Mouse (Mus musculus) ovary, postnatal 14 days (tissue): Measurements from ENCODE around the gene Drg1.
"Not testable (repeated sequence)": the region's sequence is repeated elsewhere in the genome, so short reads cannot be mapped to it uniquely, and the experiment has no call there.

Experiments used
- DNase-seq: peaks from one replicate; pipeline ENCODE4 v3.0.0; 2022; ENCODE audit warnings: low spot score

The Drg1 gene

GRCm38 (mm10) chr11:3212526-3212925, 53.7 kb downstream of the Drg1 start:
- DNase-seq: no peak

- DNase-seq: no peak
Observed at GRCm38 (mm10) chr11:3206783-3207182, 59.4 kb downstream of the Drg1 start.

GRCm38 (mm10) chr11:3205207-3205606, 61.0 kb downstream of the Drg1 start:
- DNase-seq: no peak

DNA sequence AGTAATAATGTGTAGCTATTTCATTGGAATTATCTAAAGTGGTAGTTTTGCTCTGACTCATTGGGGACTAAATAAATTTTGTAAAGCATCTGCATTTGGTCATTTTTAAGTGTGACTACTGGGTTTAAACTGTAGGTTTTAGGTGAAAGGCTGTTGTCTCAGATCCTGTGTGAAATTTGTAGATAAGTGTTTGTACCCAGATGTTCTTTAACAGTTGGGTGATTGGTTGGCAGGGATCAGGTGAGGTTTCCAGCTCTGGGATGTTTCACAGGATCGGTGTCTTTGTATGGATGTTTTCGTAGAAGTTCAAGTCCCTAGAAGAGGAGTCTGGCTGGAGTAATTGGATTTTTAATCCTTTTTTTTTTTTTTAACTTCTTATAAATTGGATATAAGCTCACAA, 62.4 kb downstream of the Drg1 start:
- no peak for DNase-seq

GRCm38 (mm10) chr11:3202781-3203441, 63.3 kb downstream of the Drg1 start:
- peak; percentile 42 for DNase-seq

- DNase-seq: peak; percentile 90
Observed at GRCm38 (mm10) chr11:3202231-3202701, 63.9 kb downstream of the Drg1 start, which contains the start of gene Eif4enif1. Eif4enif1 (plus strand) TSS chr11:3202392.

DNA sequence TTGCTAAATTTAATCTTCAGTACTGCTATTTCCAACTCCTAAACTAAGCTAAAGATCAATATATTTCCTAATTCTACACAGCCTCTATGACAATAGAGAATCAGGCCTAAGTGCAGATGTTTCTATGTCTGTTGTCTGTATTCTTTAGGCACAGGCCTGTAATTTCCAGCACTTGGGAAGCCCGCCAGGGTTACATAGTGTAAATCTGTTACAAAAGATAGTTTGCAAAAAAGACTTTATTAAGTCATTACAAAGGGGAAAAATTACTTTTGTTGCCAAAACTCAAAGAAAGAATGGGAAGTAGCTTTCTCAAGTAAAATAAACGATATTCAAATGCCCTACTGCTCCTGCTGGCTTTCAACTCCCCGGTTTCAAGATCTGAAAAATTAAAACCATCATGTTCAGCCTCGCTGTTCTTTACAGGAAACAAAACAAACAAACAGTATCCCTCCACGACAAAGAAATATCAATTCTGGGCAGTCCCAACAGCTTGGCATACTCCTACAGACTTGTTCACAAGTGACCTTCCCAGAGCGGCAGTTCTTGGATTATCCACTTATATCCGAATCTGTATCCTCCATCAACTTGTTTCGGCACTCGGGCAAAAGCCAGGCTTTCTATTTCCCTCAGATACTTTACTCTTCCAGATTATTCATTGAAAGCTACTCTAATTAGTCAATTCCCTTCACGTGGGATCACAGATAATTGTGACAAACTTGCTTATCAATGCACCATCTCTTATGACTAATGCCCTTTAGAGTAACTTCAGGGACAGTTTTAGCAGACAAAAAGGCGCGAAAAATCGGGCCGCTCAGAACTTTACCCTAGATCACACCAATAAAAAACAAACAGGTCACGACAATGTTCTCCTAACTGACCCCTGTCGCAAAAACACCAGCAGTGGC, 64.6 kb downstream of the Drg1 start:
- DNase-seq: no peak

- not testable (repeated sequence) for DNase-seq
Observed at GRCm38 (mm10) chr11:3200636-3201035, 65.6 kb downstream of the Drg1 start.

DNA sequence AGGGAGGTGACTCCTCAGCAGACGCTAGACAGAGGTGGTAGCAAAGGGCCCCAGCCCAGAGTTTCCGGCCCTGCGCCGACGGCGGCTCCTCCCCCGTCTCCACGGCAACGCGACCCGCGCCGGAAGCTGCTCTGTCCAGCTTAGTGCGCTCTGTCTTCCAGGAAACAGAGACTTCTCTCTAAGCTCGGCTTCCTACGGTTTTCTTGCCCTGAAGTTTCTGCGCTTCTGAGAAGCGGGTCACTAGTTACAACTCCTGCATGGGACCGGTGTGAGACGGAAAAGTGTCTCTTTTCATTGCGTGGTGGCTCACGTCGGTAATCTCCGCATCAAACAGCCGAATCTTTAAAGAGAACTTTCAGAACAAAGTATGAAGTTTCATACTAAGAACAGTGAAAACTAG, 72.9 kb downstream of the Drg1 start, which contains the start of gene Sfi1:
Gene Sfi1, minus strand, starts transcription at position 101 of the 400 bp plus-strand sequence.
- DNase-seq: no peak

GRCm38 (mm10) chr11:3182707-3183106, 83.5 kb downstream of the Drg1 start:
- not testable (repeated sequence) for DNase-seq

DNA sequence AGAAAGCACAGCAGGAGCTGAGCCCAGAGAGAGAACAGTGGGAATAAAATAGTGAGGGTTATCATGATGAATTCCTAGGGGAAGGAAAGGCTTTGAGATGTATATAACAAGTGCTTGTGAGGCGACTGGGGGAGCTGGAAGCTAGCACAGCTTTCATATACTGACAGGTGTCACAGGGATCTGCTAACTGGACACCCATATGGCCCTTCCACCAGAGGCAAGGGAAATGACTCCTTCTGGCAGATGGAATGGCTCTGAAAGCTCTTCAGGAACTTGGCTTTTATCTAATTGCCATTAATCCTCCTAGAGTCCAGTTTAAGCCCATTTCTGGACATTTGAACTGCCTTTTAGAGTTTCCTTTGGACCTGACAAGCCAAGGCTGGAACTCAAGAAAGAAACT, 84.2 kb downstream of the Drg1 start:
- DNase-seq: not testable (repeated sequence)

- peak; percentile 73 for DNase-seq
Observed at GRCm38 (mm10) chr11:3181250-3181649, 85.0 kb downstream of the Drg1 start.

GRCm38 (mm10) chr11:3180510-3181160, 85.6 kb downstream of the Drg1 start:
- DNase-seq: not testable (repeated sequence)

DNA sequence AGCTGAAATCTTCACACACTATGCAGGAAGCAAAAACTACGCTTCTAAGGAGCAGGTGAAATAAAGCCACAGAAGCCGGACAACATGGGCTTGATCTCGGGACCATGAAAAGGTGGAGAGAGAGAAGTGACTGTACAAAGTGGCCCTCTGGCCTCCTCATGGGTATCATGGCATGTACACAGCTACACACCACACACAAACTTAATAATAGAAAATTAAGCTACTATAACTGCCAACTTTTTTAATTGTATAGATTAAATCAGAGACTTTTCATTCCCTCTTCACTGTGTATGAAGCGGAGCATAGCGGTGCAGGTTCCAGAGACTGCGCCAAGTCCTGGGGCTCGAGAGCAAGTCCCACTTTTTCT, 86.5 kb downstream of the Drg1 start:
- not testable (repeated sequence) for DNase-seq

DNA sequence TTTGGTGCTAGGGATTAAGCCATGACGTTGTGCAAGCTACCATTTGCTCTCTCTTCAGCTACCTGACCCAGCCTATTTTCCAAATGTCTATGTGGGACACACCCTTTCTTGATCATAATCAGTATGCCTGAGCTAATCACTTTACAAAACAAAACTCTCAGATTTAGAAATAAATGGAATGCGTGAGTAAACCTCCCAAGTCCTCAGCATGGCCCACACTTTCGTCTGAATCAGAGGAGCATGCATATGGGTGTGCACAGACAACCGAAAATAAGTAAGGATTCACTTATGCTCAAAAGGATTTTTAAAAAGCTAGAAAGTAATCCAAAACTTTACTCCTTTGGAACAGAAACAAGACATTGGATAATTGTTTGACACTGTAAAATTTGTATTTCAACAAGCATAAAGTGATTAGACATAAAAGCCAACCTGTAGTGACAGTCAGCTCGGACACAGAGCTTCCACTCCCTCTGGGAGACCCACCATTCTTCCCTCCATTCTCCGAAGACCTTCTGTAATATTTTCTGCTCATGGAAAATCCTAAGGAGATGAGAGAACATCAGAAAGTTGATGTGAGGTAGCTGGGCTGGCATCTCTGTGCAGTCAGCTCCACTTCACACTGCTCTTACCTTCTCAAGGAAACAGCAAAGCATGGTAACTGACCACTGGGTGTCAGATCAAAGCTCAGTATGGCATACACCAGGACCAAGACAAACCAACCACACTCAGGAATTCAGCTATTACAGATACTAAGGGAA, 87.1 kb downstream of the Drg1 start:
- DNase-seq: peak; percentile 28

- DNase-seq: peak; percentile 66
Observed at GRCm38 (mm10) chr11:3173425-3174318, 92.5 kb downstream of the Drg1 start.

DNA sequence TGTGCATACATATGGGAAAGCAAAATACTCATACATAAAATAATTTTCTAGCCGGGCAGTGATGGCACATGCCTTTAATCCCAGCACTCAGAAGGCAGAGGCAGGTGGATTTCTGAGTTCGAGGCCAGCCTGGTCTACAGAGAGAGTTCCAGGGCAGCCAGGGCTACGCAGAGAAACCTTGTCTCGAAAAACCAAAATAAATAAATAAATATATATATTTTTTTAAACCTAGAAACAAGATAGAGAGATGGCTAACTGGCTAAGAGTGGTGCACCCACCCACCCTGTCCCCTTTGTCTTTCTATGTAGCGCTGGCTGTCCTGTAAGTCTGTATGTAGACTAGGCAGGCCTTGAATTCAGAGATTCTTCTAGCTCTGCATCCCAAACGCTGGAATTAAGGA, 93.7 kb downstream of the Drg1 start:
- not testable (repeated sequence) for DNase-seq

GRCm38 (mm10) chr11:3171931-3172330, 94.3 kb downstream of the Drg1 start:
- DNase-seq: peak; percentile 52

DNA sequence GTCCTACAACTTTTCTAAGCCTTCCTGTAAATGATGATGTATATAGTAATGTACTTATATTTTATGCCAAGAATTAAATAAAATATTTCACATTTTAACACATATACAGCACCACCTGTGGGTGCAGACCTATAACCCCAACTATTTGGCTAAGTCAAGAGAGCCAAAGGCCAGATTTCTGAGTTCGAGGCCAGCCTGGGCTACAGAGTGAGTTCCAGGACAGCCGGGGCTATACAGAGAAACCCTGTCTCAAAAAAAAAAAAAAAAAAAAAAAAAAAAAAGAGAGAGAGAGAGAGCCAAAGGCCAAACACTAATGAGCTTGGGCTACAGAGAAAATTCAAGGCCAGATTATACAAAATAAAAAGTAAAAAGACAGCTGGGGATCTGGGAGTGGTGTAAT, 97.2 kb downstream of the Drg1 start:
- not testable (repeated sequence) for DNase-seq

GRCm38 (mm10) chr11:3167571-3168001, 98.6 kb downstream of the Drg1 start:
- peak; percentile 48 for DNase-seq

GRCm38 (mm10) chr11:3167129-3167528, 99.1 kb downstream of the Drg1 start:
- DNase-seq: not testable (repeated sequence)
